Mouse (Mus musculus) thymus, postnatal 4 days (tissue): ENCODE data around the gene Vegfd.

ENCODE experiments used
- DNase-seq: peaks from one replicate; pipeline ENCODE4 v3.0.0; 2021

The Vegfd gene

DNA sequence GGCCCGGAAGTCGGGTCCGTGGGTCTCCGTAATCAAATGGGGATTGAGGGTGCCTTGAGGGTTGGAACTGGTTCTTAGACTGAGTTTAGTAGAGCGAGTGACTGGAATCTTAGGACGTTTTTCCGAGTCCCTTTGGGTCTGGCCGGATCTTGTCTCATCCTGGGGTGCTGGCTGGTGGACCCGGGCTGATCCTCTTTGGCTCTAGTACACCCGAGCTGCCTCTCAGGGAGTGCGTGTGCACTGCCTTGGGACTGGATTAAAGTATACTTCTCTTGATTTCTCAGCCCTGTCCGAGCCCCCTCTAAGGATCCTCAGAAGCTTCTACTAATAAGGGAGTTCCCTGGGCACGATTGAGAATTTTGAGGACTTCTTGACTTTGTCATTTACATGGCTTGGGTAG is 46.8 kb downstream of the Vegfd start:
- no peak for DNase-seq

DNA sequence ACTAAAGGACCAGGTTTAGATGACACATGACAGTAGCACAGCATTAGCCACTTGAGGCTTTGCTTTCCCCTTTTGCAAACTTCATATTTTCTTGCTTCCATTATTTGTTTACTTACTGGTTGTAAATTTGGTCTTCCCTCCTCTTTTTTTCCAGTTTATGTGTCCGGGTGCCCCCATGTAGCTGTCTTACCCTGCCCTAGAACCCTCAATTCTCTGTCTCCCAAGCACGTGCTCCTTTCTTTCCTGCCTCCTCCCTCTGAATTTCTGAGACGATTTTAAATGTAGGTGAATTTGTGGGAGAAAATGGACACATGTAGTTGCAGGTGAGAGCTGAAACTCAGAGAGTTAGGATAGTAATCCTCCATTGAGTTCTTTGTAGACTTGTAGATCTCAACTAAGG is 47.3 kb downstream of the Vegfd start:
- DNase-seq: no peak

DNA sequence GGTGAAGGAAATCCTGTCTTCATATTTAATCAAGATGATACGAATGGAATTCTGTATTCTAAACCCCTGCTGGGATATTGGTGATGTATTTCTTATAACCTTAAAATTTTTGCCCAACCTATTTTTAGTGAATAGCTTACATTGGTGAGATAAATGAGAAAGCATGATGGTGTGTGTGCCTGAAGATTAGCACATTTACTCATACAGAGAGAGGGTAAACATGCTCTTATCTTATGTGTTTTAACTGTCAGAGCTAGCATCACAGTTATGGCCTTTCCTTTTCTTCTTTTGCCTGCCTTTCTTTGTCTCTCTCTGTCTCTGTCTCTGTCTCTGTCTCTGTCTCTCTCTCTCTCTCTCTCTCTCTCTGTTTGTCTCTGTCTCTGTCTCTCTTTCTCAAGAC is 51.6 kb downstream of the Vegfd start:
- no peak for DNase-seq

DNA sequence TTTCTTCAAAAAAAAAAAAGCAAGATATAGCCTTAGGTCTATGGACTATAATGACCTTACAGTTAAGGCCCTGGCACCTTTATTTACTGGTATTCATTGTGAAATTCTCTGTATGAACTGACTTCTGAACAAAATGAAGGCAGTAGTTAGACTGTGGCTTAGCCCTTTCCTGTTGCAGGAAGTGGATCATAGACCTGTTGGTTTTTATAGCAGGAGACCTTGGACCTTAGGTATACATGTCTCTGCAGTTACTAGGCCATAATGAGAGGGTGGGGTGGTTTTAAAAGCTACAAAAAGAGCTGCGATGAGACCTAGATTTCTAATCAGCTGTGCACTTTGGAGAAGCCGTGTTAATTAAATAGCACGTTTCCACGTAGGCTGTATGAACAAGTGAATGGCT is 54.1 kb downstream of the Vegfd start:
- no peak for DNase-seq

DNA sequence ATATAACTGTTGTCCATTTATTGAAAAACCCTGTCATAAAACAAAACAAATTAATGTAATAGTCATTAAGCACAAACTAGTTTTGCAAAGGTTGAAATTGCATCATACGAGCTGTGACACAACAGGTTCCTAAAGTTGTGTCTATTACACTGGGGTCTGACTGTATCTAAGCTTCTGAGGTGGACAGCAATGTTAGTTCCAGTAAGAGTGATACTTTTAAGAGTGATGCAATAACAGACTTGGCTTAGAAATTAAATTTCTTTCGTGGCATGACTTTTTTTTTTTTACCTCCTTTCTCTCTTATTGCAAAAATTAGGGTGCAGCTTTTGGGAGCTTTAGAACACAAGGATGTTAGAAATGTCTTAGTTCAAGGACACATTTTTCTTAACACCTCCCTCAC is 55.0 kb downstream of the Vegfd start:
- DNase-seq: no peak

DNA sequence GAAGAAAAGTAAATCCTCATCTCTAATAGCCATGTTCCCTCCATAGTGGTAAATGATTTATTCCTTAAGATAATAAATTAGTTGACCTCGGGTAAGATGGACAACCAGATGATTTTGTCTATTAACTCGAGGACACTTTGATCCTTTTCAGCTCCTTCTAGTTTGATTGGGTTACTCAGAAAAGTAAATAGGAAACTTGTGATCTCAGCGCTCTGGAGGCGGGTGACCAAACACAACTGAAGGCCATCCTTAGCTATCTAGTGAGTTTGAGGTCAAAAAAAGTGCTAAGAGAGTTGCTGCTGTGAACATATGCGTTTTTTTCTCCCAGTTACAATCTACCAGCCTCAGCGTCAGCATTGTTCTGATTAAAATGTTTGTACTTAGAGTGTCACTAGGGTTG is 57.4 kb downstream of the Vegfd start:
- DNase-seq: no peak

DNA sequence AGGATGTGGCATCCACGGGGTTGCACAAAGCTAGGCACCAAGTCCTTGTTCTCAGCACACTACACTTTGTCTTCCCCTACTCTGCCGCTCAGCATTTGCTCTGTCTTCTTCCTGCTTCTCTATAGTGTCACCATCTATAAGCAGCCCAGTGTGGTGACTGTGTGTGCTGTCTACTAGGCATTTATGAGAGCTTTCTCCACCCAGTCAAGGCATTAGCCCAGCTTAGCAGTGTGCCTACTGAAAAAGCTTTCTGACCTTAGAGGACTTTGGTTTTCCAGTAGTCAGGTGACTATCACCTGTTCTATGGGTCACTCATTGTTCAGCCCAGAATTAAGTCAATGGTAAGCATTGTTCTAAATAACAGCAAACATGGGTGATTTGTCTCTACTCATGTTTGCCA is 58.0 kb downstream of the Vegfd start:
- DNase-seq: no peak

DNA sequence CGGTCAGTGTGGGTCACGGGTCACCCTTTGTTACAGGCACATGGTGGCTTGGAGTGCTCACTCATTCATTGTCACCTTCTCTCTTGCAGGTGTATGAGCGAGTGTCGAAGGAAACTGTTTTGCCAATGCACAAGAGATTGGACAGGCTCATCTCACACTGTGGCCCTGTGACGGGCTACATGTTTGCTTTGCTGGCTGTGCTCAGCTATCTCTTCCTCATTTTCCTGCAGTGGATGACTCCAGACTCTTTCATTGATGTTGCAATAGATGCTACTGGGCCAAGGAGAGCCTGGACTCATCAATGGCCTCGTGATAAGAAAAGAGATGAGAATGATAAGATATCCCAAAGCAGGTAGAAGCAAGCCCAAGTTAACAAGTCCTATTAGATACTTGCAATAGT is 58.4 kb downstream of the Vegfd start:
- DNase-seq: no peak

DNA sequence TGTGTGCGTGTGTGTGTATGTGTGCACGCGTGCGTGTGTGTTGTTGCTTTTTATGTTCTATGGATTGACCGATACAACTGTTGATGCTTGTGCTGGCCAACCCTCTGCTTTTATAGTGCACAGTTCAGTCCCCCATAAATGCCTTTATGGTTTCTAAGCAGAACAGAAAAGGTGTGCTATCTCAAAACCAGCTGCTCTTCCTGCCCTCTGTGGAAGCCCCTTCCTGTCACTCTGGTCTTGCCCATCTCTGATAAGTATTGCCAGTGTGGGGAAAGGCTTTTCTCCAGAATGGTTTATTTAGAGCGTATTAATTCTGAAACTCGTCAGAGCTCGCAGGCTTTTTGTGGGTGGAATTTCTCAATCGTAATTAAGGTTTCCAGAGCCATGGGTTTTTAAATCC is 59.5 kb downstream of the Vegfd start:
- no peak for DNase-seq

DNA sequence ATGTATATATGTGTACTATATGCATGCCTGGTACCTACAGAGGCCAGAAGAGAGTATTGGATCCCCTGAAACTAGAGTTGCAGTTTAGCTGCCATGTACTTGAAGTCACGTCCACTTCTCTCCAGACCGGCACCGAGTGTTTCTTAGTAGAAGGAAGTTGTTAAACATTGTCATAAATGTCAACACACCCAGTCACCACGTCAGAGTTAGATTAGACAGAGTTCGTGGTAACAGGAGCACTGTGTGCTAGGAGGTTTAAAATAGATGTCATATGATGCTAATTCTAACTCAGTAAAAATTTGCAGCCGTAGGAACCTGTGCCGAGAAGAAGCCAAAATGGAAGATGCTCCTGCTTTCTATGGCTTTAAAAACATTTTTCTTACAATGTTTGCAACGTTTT is 63.5 kb downstream of the Vegfd start, which contains the start of gene Asb11:
Gene Asb11 (plus strand): TSS at position 286 of the 400 bp plus-strand sequence.
- no peak for DNase-seq

DNA sequence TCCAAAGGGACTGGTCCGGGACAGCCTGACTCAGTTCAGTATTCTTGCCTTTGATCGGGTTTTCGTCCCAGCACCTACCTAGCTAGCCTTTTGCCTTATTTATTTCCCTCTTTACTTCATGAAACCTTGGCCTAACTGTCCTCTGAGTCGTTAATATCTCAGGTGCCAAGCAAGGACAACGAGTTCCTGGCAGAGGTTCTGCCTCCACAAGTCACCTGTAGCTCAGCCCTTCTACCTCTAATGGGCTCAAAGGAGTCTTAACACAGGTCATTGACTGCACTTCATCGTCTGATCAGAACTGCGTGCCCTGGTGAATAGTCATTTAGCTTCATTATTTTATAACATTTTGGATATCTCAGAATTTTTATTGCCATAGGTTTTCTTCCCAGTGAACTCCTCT is 66.3 kb downstream of the Vegfd start:
- DNase-seq: no peak

DNA sequence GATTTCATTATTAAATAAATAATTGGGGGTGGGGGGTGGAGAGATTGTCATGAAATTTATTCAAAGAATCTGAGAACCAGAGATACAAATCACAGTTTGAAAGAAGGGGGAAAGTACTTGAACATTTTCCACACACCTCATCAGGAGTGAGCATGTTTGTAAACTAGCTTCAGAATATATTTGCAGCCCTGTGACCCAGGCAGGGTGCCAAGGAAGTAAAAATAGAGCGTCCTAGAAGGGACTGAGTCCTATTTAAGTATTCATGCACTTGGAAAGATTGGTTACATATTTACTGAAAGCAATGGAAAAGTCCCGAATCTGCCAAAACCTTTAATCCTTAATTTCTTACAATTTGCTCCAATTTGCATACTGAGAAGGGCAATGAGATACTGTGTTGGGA is 67.0 kb downstream of the Vegfd start:
- DNase-seq: no peak

DNA sequence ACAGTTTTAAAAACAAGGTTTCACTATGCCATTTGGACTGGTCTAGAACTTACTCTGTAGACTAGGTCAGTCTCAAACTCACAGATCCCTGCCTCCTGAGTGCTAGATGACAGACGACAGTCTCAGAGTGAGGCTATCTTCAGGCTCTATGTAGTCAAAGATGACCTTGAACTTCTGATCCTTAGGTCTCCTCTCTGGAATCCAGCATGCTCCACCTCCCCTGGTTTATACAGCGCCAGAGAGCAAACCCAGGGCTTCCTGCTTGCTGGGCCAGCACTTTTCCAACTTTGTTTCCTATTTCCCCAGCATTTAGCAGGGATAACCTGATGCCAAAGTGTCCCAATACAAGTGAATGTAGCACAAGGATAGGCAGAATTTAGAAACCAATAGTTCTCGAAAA is 67.5 kb downstream of the Vegfd start:
- DNase-seq: no peak

DNA sequence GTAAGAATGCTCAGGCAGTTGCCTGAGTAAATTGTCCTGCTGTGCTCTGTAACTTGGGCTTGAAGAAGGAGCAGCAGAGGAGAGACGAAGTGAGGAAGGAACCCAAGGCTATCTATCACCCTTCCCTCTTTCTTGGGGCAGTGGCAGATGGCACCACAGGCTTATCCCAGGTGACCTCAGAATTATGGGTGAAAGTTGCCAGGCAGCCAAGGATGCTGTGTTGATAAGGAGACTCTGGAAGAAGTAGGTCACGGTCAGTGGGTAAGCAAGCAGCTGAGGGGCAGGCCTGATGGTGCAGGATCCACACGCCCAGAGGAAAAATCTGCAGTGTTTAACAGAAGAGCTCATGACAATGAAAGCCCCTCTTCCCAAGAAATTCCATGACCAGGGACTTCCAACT is 68.1 kb downstream of the Vegfd start:
- no peak for DNase-seq

DNA sequence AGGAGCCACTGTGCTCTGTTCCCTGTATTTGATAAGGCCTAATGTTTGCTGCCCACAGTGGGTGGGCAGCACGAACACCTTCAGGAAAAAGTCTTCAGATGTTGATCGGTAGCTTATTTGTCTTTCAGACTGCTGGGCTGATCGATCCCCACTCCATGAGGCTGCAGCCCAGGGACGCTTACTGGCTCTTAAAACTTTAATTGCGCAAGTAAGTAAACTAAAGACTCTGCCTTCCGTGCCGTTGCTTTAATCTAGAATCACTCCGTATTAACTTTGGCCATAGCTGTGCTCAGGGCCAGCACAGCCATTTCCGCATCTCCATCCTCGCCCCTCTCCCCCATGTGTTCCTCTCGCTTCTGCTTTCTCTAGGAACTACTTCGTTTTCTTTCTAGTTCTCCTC is 72.4 kb downstream of the Vegfd start:
- DNase-seq: no peak

DNA sequence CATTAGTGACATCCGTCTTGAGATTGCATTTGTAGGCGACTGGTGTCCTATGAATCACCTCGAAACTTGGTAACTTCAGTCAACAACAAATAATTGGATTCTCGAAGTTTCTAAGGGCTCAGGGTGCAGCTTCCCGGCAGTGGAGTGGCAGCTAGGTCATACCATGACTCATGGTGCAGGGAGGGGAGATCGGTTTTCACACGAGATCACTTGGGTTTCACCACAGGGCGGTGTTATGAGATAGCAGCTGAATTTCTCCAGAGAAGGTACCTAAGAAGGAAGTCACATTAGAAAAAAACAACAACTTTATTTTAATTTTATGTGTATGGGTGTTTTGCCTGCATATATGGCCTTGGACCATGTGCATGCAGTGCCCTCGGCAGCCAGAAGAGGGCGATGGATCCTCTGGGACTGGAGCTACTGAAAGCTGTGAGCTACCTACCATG is 73.0 kb downstream of the Vegfd start:
- peak; percentile 45 for DNase-seq

DNA sequence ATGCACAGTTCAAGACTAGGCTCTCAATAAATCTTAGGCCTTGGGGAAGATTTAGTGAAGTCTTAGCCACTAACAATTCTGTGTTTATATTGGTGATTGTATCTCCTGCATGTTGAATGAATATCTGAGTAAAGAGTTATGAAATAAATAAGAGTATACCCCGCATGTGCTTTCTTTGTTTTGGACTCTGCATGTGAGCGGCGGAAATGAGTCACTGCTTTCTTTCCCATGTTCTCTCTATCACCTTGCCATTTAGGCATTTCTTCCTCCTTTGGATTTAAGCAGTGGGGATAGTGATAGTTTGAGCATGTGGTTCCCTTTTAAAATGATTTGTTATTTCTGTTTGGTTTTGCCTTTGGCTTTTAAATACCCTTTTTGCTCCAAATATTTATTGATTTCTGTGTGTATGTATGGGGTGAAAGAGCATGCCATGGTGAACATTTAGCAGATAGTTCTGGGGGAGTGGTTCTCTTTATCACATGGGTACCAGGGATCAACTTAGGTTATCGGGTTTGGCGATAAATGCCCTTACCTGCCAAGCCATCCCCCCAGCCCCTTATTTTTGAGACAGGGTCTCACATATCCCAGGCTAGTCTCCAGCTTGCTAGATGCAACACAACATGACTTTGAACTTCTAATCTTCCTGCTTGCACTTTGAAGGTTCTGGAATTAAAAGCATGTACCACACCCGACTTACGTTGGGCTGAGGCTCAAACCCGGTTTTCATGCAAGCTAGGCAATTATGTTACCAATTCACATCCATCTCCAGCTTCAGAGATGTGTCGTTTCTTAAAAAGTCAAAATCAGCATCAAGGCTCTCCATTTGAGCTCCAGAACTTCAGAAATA is 73.9 kb downstream of the Vegfd start:
- DNase-seq: no peak

DNA sequence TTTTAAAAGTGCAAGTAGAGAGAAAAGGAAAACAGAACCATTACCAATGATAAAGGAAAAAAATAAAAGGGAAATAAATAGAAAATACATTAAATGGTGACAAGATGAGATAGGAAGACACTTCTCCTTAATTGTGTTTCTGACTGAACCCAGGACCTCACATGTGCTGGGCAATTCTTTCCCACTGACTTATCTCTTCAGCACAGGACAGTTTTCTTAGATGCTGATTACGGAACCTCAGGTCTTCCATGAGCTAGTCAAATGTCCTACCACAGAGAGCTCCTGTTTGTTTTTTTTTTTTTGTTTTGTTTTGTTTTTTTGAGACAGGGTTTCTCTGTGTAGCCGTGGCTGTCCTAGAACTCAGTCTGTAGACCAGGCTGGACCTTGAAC is 74.5 kb downstream of the Vegfd start:
- no peak for DNase-seq

DNA sequence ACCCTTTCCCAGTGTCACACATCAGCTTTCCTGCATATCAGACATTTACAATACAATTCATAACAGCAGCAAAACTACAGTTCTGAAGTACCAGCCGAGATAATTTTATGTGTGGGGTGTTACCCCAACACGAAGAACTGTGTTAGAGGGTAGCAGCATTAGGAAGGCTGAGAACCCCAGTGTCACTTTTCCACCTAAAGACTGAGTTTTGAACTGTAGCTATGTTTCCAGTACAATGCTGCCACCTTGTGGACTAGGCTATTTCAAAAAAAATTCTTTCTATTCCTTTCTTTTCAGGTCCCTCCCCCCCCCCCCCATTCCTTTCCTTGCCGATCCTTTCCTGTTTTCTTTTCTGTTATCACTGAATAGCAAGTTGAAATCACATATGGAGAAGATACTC is 76.0 kb downstream of the Vegfd start:
- DNase-seq: peak; percentile 15
